Mouse (Mus musculus): ENCODE results near the gene Slc35f3. TPM values are rescaled to one million over a fixed set of nuclear protein-coding genes. Genes with fewer than 3 reads are reported as not detected.

Slc35f3 gene
- polyA plus RNA-seq (2015; fragmentation: Nextera tagmentation; extraction: Ambion mirVana) = 0.71 and 0.84 TPM in 2 replicates

DNA sequence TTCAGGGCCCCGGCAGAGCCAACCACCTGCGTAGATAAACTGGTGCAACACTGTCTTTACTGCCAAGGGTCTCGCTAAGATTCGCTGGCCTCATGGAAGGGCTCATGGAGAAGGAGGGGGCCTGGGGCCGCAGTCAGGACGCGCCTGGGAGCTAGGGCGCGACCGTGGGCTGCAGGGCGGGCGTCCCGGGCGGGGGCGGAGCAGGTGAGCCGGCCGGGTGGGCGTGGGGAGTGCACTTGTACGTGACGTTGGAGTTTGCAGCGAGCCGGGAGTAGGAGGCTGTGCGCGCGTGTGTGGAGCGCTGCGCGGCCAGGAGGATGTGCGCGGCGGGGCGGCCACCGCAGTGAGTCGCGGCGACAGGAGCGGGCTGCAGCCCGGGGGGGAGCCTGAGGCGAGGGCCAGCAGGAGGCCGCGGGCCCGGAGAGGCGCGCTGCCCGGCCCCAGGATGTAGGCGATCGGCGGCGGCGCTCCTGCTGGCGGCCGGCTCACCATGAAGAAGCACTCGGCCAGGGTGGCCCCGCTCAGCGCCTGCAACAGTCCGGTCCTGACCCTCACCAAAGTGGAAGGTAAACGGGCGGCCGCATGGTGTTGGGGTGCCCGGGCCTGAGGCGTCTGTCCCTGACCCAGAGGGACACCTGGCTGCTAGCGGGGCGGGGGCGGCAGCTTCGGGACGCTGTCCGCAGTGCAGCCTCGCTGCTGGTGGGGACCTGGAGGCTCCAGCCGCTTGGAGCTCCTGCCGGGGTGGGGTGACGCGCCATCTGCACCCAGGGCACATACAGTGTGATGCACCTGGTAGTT is at the start of gene Slc35f3:
Gene Slc35f3, plus strand, starts transcription at position 263 of the 798 bp plus-strand sequence.

DNA sequence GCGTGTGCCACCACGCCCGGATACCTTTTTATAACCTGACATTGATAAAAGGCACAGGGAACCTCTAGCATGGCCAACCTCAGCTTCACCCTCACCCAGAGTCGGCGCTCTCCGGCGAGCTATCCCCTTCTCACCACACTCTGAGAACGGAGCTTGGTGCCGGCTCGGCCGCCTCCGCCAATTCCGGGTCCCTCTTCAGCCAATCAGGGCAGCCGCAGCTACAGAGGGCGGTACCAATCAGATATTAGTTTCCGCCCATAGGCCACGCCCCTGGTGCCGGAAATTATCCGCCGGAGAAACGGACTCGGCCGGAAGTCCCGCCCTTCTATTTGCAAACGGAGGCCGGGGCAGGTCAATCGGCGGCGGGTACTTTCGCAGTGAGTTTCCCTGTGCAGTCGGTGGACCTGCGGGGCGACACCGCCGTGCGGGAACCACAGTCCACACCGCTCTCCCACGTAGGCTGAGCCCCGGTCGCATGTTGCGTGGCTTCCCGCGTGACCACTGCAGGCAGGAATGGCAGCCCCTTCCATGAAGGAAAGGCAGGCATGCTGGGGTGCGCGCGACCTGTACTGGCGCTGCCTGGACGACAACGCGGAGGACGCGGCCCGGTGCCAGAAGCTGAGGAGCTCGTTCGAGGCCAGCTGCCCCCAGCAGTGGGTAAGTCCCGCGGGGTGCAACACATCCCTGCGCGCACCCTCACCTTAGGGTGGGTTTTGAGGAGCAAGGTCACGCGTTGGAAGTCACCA is 124.0 kb downstream of the Slc35f3 start, which contains the start of gene Coa6:
Gene Coa6, plus strand, starts transcription at position 342 of the 746 bp plus-strand sequence.

Other genes starting within 250 kb of the Slc35f3 start
- gene Coa6, start 124.0 kb downstream of the Slc35f3 start, polyA plus RNA-seq (2015; fragmentation: Nextera tagmentation; extraction: Ambion mirVana) = 138 and 243 TPM in 2 replicates
- 1.2 and 1.8 TPM in 2 replicates for gene Tarbp1, start 176.5 kb downstream of the Slc35f3 start, polyA plus RNA-seq (2015; fragmentation: Nextera tagmentation; extraction: Ambion mirVana)